Mouse (Mus musculus) heart, embryonic 15.5 days (tissue): ENCODE results near the gene Fam110a. TPM values are rescaled to one million over a fixed set of nuclear protein-coding genes. Genes with fewer than 3 reads are reported as not detected.

Experiments used
- ATAC-seq: fragments of 200-750 bp; cut with Nextera tagmentation; replicated peaks from 2 replicates; pipeline ENCODE4 v1.8.0; 2017; ENCODE audit warnings: low read depth, moderate TSS enrichment; ENCODE audit not compliant: insufficient number of reproducible peaks, insufficient read depth, low FRiP score
- H3K27ac ChIP-seq: fragments of 300-500 bp; sonication (generic); 2 replicates; pipeline ENCODE4 v1.5.1; 2015; ENCODE audit warnings: mild to moderate bottlenecking, inconsistent platforms
- H3K27me3 ChIP-seq: fragments of 300-500 bp; sonication (generic); 2 replicates; pipeline ENCODE4 v1.6.1; 2015; ENCODE audit warnings: inconsistent platforms
- H3K36me3 ChIP-seq: fragments of 300-500 bp; sonication (generic); 2 replicates; pipeline ENCODE4 v1.6.1; 2015; ENCODE audit warnings: mild to moderate bottlenecking, inconsistent platforms
- H3K4me1 ChIP-seq: fragments of 300-500 bp; sonication (generic); replicated peaks from 2 replicates; pipeline ENCODE4 v1.6.1; 2015; ENCODE audit warnings: inconsistent platforms
- H3K4me2 ChIP-seq: fragments of 300-500 bp; sonication (generic); 2 replicates; pipeline ENCODE4 v1.6.1; 2015; ENCODE audit warnings: inconsistent platforms, mild to moderate bottlenecking, moderate library complexity
- H3K4me3 ChIP-seq: fragments of 300-500 bp; sonication (generic); 2 replicates; pipeline ENCODE4 v1.5.1; 2015; ENCODE audit warnings: mild to moderate bottlenecking, inconsistent platforms
- H3K9ac ChIP-seq: fragments of 300-500 bp; sonication (generic); 2 replicates; pipeline ENCODE4 v1.6.1; 2015; ENCODE audit warnings: mild to moderate bottlenecking, inconsistent platforms
- H3K9me3 ChIP-seq: fragments of 300-500 bp; sonication (generic); replicated peaks from 2 replicates; pipeline ENCODE4 v1.6.1; 2016; ENCODE audit warnings: inconsistent platforms
- WGBS: fragments of 180-500 bp; shearing (Covaris S2); methylation state at CpG from one replicate; pipeline ENCODE4 v1.1.7; 2015; ENCODE audit warnings: mixed read lengths; 5-methylcytosine and 5-hydroxymethylcytosine counted together
- polyA plus RNA-seq: library from polyadenylated mRNA; unstranded; fragments of >200 nt; fragmentation: Nextera tagmentation; extraction: Ambion mirVana; gene quantifications from 2 replicates; pipeline ENCODE4 v1.2.1, GENCODE M21; 2015

The Fam110a gene
- 8.8 and 12.7 TPM in 2 replicates for polyA plus RNA-seq

DNA sequence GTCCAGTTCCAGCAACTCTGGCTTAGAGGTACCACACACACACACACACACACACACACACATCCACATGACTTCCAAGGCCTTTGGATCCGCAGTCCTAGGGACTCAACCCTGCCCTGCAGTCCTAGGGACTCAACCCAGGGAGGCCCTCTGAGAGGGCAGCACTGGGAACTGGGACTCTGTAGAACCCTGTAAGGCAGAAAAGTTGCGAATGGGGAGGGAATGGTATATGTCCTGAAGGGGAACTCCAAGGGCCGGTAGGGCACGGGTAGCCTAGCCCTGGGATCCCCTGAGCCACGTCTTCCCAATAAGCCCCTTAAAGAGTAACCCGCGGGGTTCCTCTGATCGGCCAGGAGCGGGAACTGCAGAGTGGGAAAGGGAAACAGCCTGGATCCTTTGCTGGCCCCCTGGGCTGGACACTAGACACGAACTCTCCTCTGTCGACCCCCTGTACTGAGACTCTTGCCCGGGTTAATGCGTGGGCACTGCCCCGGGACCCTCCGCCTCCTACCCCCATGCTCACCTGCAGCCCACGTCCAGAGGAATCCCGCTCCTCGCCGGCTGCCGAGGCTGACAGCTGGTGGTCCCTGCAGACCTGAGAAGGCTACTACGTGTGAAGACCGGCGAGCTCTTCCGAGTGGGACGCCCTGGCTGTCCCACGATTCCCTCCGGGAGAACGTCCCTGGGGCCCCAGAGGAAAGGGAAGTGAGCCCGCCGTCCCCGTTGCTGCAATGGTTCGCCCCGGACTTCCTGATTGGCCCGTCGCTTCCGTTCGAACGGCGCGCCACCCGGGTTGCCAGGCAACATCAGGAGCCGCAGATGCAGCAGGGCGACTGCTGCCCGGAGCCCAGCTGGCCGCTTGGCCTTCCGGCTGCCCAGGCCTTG lies at the start of gene Fam110a:
TSS of gene Fam110a (minus strand) at position 750 of the 885 bp plus-strand sequence.
- peaks cover 1% of the 10 kb centered on the region; the same call in 1 of the 2 replicates for H3K27me3 ChIP-seq

DNA sequence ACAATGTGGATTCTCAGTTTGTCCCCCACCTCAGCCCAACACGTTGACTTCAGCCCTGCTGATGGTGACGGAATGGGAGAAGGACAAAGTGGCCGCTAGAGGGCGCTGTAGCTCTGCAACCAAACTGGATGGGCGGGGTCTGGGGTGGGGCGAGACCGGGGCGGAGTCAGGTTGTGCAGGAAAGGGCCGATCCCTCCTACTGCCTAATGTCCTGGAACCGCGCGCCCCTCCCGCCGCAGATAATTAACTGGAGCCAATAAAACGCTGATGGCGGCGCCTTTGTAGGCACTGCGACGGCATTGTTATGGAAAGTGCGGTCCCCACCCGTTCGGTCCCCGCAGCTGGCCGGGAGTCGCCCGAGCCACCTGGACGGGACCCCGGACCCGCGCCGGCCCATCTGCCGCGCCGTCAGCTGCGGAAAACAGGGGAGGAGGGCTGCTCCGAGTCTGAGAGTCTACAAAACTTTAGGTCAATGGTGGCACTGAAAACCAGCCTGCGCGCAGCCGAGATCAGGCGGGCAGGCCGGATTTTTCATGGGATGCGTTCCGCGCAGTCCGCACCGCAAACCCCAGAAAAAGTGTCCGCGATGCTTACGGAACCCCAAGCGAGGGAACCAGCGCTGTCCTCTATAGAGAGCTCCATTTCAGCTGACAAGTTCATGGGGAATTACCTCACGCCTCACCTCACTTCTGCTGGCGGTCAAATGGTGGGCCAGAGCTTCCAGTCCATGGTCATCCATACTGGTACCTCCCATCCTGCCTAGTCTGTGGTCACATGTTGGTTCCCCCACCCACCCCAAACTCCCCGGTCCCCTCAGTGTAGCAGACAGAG lies 49.4 kb upstream of the Fam110a start:
- H3K4me3 ChIP-seq = peak overlapping the region; percentile 75
- H3K9me3 ChIP-seq = no peaks in the 10 kb centered on the region
- H3K4me1 ChIP-seq = peaks cover 6% of the 10 kb centered on the region
- peak overlapping the region; percentile 64 for H3K9ac ChIP-seq
- H3K27me3 ChIP-seq = peaks cover 77% of the 10 kb centered on the region
- under 1% methylated on average over 54 of the region's 54 CpGs for WGBS
- no peaks in the 10 kb centered on the region for H3K36me3 ChIP-seq
- H3K27ac ChIP-seq = no peak overlapping the region
- peak overlapping the region; percentile 99 for H3K4me2 ChIP-seq
- peak; percentile 89 for ATAC-seq

More for the DNA sequence above, at the start of gene Fam110a:
- H3K9me3 ChIP-seq = no peaks in the 10 kb centered on the region
- peak within 1 kb of the TSS; percentile 72 for H3K4me3 ChIP-seq
- H3K9ac ChIP-seq = peak within 1 kb of the TSS; percentile 73
- H3K27ac ChIP-seq = peak within 1 kb of the TSS; percentile 60; the same call in 1 of the 2 replicates
- peak; percentile 66 for ATAC-seq
- H3K4me2 ChIP-seq = peak within 1 kb of the TSS; percentile 90
- peaks cover 28% of the 10 kb centered on the region for H3K4me1 ChIP-seq
- H3K36me3 ChIP-seq = no peaks in the 10 kb centered on the region
- under 1% methylated on average over 46 of the region's 46 CpGs for WGBS

DNA sequence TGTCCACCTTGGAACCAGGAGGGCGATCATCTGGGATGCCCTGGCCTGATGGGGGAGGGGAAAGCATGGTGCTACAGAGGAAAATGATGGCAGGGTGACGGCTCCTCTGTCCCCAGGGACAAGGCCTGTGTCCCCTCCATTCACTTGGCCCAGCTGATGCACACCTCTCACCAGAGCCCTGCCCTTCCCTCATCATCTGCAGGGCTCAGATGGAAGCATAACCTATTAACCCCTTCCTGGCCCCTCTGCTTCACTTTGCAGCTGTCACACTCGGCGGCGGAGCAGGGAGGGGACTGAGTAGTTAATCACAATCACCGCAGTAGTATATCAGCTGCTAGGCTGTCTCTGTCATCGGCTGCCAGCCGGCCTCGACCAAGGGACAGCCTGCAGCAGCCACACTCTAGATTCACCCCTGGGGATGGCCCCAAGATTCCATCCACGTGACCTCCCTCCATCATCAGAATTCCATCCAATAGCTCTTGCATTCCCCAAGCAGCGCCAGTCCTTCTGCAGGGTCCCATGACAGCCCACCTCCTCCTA lies 44.9 kb upstream of the Fam110a start:
- WGBS = 30% methylated on average over 11 of the region's 11 CpGs
- H3K9ac ChIP-seq = no peak overlapping the region
- no peak overlapping the region for H3K4me2 ChIP-seq
- peaks cover 36% of the 10 kb centered on the region for H3K27me3 ChIP-seq
- no peaks in the 10 kb centered on the region for H3K36me3 ChIP-seq
- no peak overlapping the region for H3K27ac ChIP-seq
- H3K4me1 ChIP-seq = peaks cover 6% of the 10 kb centered on the region
- H3K4me3 ChIP-seq = no peak overlapping the region
- H3K9me3 ChIP-seq = no peaks in the 10 kb centered on the region
- no peak for ATAC-seq

- H3K4me2 ChIP-seq = no peak overlapping the region
- H3K27me3 ChIP-seq = peaks cover 12% of the 10 kb centered on the region
- H3K4me1 ChIP-seq = no peaks in the 10 kb centered on the region
- H3K9me3 ChIP-seq = no peaks in the 10 kb centered on the region
- H3K9ac ChIP-seq = no peak overlapping the region
- ATAC-seq = no peak
- no peak overlapping the region for H3K4me3 ChIP-seq
- no peak overlapping the region for H3K27ac ChIP-seq
- no peaks in the 10 kb centered on the region for H3K36me3 ChIP-seq
These were observed 42.0 kb upstream of the Fam110a start for GRCm38 (mm10) chr2:152022022-152022421.

DNA sequence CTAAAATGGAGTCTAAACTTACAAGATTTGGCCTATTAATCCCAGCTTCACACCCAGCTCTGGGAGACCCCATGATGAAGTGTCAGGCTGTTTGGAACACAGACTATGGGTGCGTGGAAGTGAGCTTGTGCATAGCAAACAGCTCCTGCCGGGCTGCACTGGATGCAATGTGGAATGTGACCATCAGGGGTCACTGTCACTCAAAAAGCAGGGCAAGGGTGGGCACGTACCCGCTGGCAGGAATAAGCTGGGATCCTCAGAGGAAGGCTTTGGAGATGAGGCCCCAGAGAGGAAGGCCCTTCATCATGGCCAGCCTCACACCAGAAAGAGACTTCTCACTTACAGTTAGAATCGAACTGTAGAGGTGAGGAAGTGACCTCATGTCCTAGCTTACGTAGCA lies 40.2 kb upstream of the Fam110a start:
- Histone ChIP-seq H3K36me3 (no peaks in the 10 kb centered on the region), H3K27ac (no peak overlapping the region), H3K4me2 (no peak overlapping the region), H3K4me1 (no peaks in the 10 kb centered on the region), H3K4me3 (no peak overlapping the region), H3K9ac (no peak overlapping the region), H3K27me3 (no peaks in the 10 kb centered on the region), H3K9me3 (no peaks in the 10 kb centered on the region)
- no peak for ATAC-seq
- 16% methylated on average over 6 of the region's 6 CpGs for WGBS

DNA sequence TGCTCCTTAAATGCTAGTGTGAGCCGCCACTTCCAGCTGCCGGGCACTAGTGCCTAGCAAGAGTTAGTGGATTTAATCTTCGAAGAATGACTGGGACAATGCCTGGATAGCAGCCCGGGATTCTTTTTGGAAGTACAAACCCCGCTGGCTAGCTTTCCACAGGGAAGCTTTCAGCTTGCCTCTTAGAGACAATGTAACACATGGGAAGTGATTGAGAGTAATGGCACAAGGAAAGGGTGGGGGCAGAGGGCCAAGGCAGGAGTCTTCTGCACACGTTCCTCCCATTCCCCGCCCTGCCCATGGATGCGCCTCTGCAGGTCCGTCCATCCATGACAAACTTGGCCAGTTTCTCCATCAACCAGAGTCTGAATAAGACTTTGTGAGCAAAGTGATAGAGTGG lies 36.6 kb upstream of the Fam110a start:
- Histone ChIP-seq H3K4me3 (no peak overlapping the region), H3K9me3 (no peaks in the 10 kb centered on the region), H3K4me2 (no peak overlapping the region), H3K27me3 (no peaks in the 10 kb centered on the region), H3K4me1 (peaks cover 3% of the 10 kb centered on the region; the same call in 1 of the 2 replicates), H3K36me3 (no peaks in the 10 kb centered on the region), H3K27ac (no peak overlapping the region), H3K9ac (no peak overlapping the region)
- WGBS = 74% methylated on average over 9 of the region's 9 CpGs
- ATAC-seq = no peak

DNA sequence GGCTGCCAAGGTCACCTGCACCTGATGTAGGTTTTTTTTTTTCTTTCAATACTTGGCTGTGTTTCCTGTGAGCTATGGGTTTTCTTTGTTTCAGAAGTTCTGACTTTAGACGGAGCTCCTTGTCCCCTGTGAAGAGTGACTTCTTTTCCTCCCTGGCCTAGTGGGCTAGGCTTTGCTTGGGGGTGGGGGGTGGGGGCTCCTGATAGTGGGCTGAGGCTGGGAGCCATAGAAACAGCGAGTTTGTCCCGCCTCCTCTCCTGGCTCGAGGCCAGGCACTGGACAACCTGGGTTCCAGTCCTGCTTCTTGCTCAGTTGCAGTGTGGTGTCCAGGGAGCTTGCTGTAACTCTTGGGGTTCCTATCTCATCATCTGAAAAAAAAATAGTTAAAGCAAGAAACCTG lies 36.0 kb upstream of the Fam110a start:
- Histone ChIP-seq H3K36me3 (no peaks in the 10 kb centered on the region), H3K9me3 (no peaks in the 10 kb centered on the region), H3K4me1 (peaks cover 3% of the 10 kb centered on the region; the same call in 1 of the 2 replicates), H3K4me3 (no peak overlapping the region), H3K27me3 (no peaks in the 10 kb centered on the region), H3K4me2 (no peak overlapping the region), H3K27ac (no peak overlapping the region), H3K9ac (no peak overlapping the region)
- WGBS = 46% methylated on average over 4 of the region's 4 CpGs
- no peak for ATAC-seq

DNA sequence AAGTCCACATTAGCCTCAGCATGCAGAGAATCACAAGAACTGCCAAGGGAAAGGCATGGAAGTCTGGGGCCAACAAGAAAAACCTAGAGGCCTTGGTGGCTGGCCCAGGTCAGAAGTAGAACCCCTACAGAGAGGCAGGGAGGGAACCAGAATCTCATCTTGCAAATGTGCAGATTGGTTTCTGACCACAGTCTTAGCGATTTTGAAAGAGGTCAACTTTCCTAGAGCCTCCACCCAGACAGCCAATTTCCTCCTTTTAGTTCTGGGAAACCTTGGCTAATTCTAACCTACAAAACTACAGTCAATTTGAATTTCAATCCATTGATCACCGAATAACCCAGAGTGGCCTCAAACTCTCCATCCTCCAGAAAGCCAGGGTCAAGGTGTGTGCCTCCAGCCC lies 32.7 kb upstream of the Fam110a start:
- Histone ChIP-seq H3K9me3 (no peaks in the 10 kb centered on the region), H3K36me3 (no peaks in the 10 kb centered on the region), H3K4me3 (no peak overlapping the region), H3K27me3 (0 out of 2 replicates have a peak, but pooled peaks cover 4% of the 10 kb centered on the region), H3K4me2 (no peak overlapping the region), H3K27ac (no peak overlapping the region), H3K4me1 (peaks cover 3% of the 10 kb centered on the region; the same call in 1 of the 2 replicates), H3K9ac (no peak overlapping the region)
- no peak for ATAC-seq
- WGBS = 54% methylated on average over 2 of the region's 2 CpGs

DNA sequence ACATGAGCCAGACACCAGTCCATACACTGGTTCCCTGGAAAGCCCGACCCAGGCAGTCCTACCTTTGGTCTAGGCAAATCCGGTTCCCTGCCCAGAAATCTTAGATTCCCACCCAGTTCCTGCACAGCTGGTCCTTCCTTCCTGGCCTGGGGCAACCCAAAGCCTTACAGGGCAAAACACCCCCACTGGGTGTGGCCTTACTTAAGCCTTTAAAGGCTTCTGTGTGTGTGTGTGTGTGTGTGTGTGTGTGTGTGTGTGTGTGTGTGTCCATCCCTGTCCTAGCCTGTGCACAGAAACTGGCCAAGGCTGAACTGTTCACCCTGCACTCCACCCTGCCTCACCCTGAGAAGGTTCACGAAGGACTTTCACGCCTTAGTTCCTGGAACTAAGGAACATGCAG lies 32.2 kb upstream of the Fam110a start:
- Histone ChIP-seq H3K27me3 (0 out of 2 replicates have a peak, but pooled peaks cover 7% of the 10 kb centered on the region), H3K9ac (no peak overlapping the region), H3K4me2 (no peak overlapping the region), H3K9me3 (no peaks in the 10 kb centered on the region), H3K4me1 (peaks cover 3% of the 10 kb centered on the region; the same call in 1 of the 2 replicates), H3K27ac (no peak overlapping the region), H3K4me3 (no peak overlapping the region), H3K36me3 (no peaks in the 10 kb centered on the region)
- WGBS = 63% methylated on average over 4 of the region's 4 CpGs
- ATAC-seq = no peak

GRCm38 (mm10) chr2:152011724-152012123 lies 31.7 kb upstream of the Fam110a start:
- Histone ChIP-seq H3K36me3 (no peaks in the 10 kb centered on the region), H3K4me2 (no peak overlapping the region), H3K27me3 (0 out of 2 replicates have a peak, but pooled peaks cover 7% of the 10 kb centered on the region), H3K4me1 (peaks cover 3% of the 10 kb centered on the region; the same call in 1 of the 2 replicates), H3K9me3 (no peaks in the 10 kb centered on the region), H3K4me3 (no peak overlapping the region), H3K9ac (no peak overlapping the region), H3K27ac (no peak overlapping the region)
- 35% methylated on average over 2 of the region's 2 CpGs for WGBS
- 0 out of 2 replicates have a peak, but pooled peaks have one; percentile 27 for ATAC-seq

DNA sequence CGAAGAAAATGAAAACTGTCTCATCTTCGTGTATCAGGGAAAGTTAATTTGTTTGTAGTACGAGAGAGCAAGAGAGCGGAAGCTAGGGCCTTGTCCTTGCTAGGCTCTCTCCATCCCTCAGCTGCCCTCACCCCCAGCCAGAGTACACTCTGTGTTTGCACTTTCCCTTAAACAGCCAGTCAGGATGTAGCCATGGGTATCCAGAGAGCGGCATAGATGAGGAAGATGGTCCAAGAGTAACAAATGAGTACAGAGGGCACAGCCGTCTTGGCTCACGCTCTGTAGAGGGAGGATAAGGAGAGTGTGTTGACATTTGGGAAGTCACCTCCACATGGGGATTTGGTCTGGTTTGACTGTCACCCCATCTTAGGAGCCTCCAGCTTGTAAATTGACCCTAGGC lies 30.6 kb upstream of the Fam110a start:
- ATAC-seq = no peak
- Histone ChIP-seq H3K9me3 (no peaks in the 10 kb centered on the region), H3K9ac (no peak overlapping the region), H3K27ac (no peak overlapping the region), H3K4me2 (no peak overlapping the region), H3K4me1 (peaks cover 3% of the 10 kb centered on the region; the same call in 1 of the 2 replicates), H3K4me3 (no peak overlapping the region), H3K27me3 (peaks cover 11% of the 10 kb centered on the region; the same call in 1 of the 2 replicates), H3K36me3 (no peaks in the 10 kb centered on the region)
- WGBS = 76% methylated on average over 7 of the region's 7 CpGs
